Mouse (Mus musculus): ENCODE measurements around the gene Gm7876. TPM values are rescaled to one million over a fixed set of nuclear protein-coding genes. Genes with fewer than 3 reads are reported as not detected.
"Not testable (repeated sequence)": the region's sequence is repeated elsewhere in the genome, so short reads cannot be mapped to it uniquely, and the experiment has no call there.

The Gm7876 gene
- not detected in 2 replicates for total RNA-seq (2021)
- long read RNA-seq = 0 reads

GRCm38 (mm10) chr14:4708938-4709337, at the start of gene Gm7876:
Gene Gm7876 (plus strand): TSS chr14:4709238.
- DNase-seq = not testable (repeated sequence)

GRCm38 (mm10) chr14:4663892-4664291, 45.1 kb upstream of the Gm7876 start, which contains the start of gene Gm3239:
Gene Gm3239 (plus strand): TSS chr14:4664192.
- DNase-seq = not testable (repeated sequence)

GRCm38 (mm10) chr14:4726038-4726880, 17.2 kb downstream of the Gm7876 start, which contains the start of gene Gm3252:
Gene Gm3252 (plus strand): TSS chr14:4726775.
- not testable (repeated sequence) for DNase-seq

Other genes starting within 250 kb of the Gm7876 start
- gene Gm3182, start 227.5 kb upstream of the Gm7876 start, total RNA-seq (2021) = not detected in 2 replicates
- gene Gm3047, start 153.8 kb upstream of the Gm7876 start, total RNA-seq (2021) = not detected in 2 replicates
- not detected in 2 replicates for gene Gm8159, start 76.9 kb upstream of the Gm7876 start, total RNA-seq (2021)
- gene Gm3239, start 45.0 kb upstream of the Gm7876 start, total RNA-seq (2021) = not detected in 2 replicates
- gene Gm3252, start 17.5 kb downstream of the Gm7876 start, total RNA-seq (2021) = not detected in 2 replicates
- gene Gm9602, start 67.1 kb downstream of the Gm7876 start, total RNA-seq (2021) = not detected in 2 replicates
- gene Gm3269, start 128.9 kb downstream of the Gm7876 start, total RNA-seq (2021) = not detected in 2 replicates
- gene Gm3264, start 146.3 kb downstream of the Gm7876 start, total RNA-seq (2021) = 0.97 TPM in 1 of 2 replicates, not detected in the other
- not detected in 2 replicates for gene Gm3278, start 183.2 kb downstream of the Gm7876 start, total RNA-seq (2021)

All from adrenal gland, postnatal 25 days (tissue).